Comparison of ENCODE assay signal across 9 mouse cellular contexts in the genomic region with DNA sequence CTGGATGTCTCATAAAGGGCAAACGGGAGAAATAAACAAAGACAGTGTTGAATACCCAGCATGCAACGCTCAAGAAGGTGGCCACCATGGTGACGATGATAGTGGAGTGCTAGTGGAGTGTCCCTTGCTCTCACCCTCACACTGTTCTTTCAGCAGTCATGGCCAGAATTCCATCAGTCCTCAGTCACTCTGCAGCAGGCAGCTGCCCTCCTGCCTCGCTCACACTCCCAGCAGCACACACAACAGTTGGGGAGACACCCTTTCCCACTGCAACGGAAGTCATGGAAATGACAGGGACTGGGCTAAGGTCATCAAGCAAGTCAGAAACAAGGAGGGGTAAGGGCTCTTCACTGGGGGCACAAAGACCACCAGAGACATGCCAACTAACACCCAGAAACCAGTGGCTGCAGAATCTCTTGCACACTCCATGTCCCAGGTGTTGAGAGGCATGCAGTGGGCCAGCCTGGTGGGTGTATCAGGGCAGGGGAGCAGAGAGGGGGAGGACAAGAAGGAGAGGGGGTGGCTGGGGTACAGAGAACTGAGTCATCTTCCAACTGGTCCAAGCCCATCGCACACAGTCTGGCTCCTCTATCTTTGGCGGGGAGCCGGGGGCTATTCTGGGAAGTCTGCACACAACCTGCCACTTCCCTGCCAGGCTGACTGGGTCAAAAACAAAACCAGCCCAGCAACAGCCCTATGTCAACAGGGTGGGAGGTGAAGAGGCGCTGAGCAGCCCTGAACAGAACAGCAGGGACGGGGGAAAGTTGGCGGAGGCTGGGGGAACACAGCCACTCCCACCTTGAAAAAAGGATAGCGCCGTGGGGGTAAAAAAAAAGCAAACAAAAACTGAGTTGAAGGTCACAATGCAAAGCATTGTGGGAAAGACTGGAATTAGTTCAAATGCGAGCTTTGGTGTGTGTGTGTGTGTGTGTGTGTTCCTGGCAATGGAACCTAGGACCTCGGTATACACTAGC. TPM values are rescaled to one million over a fixed set of nuclear protein-coding genes. Genes with fewer than 3 reads are reported as not detected.
DNase-seq lines count a peak whose midpoint lies in the region; ATAC-seq and TF ChIP-seq lines count a peak whose summit lies in the region.
"Had no signal": no experiment of that assay in that cellular context is flagged by ENCODE, and none has a peak within 500 bp of the region (broad histone marks: within the 10 kb centered on the region; RNA-seq: fewer than 3 reads in every experiment).

No protein-coding gene starts in this region.

- no peak for DNase-seq in forebrain, embryonic 11.5 days (ENCODE audit: low spot score)
- peak; percentile 94 for DNase-seq in gastrocnemius, adult 2 months
- peak; percentile 82 to 94 for DNase-seq in layer of hippocampus, adult 18-20 months (ENCODE audit: low spot score in 2 of 2)
- peak; percentile 71 for DNase-seq in urinary bladder, postnatal 14 days (ENCODE audit: low spot score)

- H3K36me3 ChIP-seq in forebrain, embryonic 13.5 days (ENCODE audit: poor library complexity, severe bottlenecking), result no peaks in the 10 kb centered on the region
- H3K36me3 ChIP-seq in forebrain, embryonic 11.5 days (ENCODE audit: control insufficient read depth, insufficient read depth, low read length), result no peaks in the 10 kb centered on the region
- H3K36me3 ChIP-seq in lung, embryonic 16.5 days (ENCODE audit: control insufficient read depth, insufficient read depth, low read length), result no peaks in the 10 kb centered on the region
- no peaks in the 10 kb centered on the region for H3K36me3 ChIP-seq in intestine, embryonic 15.5 days
- H3K36me3 ChIP-seq: limb, embryonic 15.5 days had no signal

- H3K9me3 ChIP-seq in forebrain, embryonic 13.5 days (replicated peaks), result no peaks in the 10 kb centered on the region
- no peaks in the 10 kb centered on the region for H3K9me3 ChIP-seq in forebrain, embryonic 11.5 days (ENCODE audit: control insufficient read depth, low read length)
- H3K9me3 ChIP-seq in lung, embryonic 16.5 days (ENCODE audit: control insufficient read depth, low read length), result no peaks in the 10 kb centered on the region
- no peaks in the 10 kb centered on the region for H3K9me3 ChIP-seq in intestine, embryonic 15.5 days
- H3K9me3 ChIP-seq: limb, embryonic 15.5 days had no signal

- peak overlapping the region; percentile 19; the same call in 1 of the 2 replicates for H3K4me2 ChIP-seq in forebrain, embryonic 13.5 days
- no peak overlapping the region for H3K4me2 ChIP-seq in forebrain, embryonic 11.5 days (ENCODE audit: low read depth, low read length, severe bottlenecking)
- H3K4me2 ChIP-seq in lung, embryonic 16.5 days (ENCODE audit: low read depth, low read length), result 0 out of 2 replicates have a peak overlapping the region, but pooled peaks have one; percentile 5
- no peak overlapping the region; the same call in 1 of the 2 replicates for H3K4me2 ChIP-seq in intestine, embryonic 15.5 days (replicated peaks)
- H3K4me2 ChIP-seq: limb, embryonic 15.5 days had no signal

- peak overlapping the region; percentile 7; the same call in 1 of the 2 replicates for H3K27ac ChIP-seq in forebrain, embryonic 13.5 days
- H3K27ac ChIP-seq in forebrain, embryonic 11.5 days (ENCODE audit: low read depth, low read length), result no peak overlapping the region
- H3K27ac ChIP-seq in brown adipose tissue, adult 24 weeks (replicated peaks; ENCODE audit: low read depth, low read length), result peak overlapping the region; percentile 92
- H3K27ac ChIP-seq in gastrocnemius, adult 2 months, result peak overlapping the region; percentile 92
- peak overlapping the region; percentile 53 for H3K27ac ChIP-seq in lung, embryonic 16.5 days (ENCODE audit: low read length)
- H3K27ac ChIP-seq in intestine, embryonic 15.5 days, result no peak overlapping the region
- H3K27ac ChIP-seq: limb, embryonic 15.5 days had no signal

- H3K27me3 ChIP-seq in forebrain, embryonic 13.5 days, result no peaks in the 10 kb centered on the region
- no peaks in the 10 kb centered on the region for H3K27me3 ChIP-seq in forebrain, embryonic 11.5 days (ENCODE audit: control insufficient read depth, insufficient read depth, low read length)
- no peaks in the 10 kb centered on the region for H3K27me3 ChIP-seq in lung, embryonic 16.5 days (ENCODE audit: control insufficient read depth, insufficient read depth, low read depth, low read length)
- no peaks in the 10 kb centered on the region for H3K27me3 ChIP-seq in intestine, embryonic 15.5 days (replicated peaks)
- H3K27me3 ChIP-seq: limb, embryonic 15.5 days had no signal

- intact Hi-C loops in gastrocnemius, adult 2 months (cut with DNase I), result loop anchor here (2.0 kb wide), 1 partner anchor 22 kb away; no protein-coding TSS in a partner anchor

- no peak overlapping the region for H3K9ac ChIP-seq in forebrain, embryonic 13.5 days
- no peak overlapping the region for H3K9ac ChIP-seq in forebrain, embryonic 11.5 days (ENCODE audit: low read length)
- H3K9ac ChIP-seq in lung, embryonic 16.5 days (ENCODE audit: low read length), result no peak overlapping the region
- H3K9ac ChIP-seq in intestine, embryonic 15.5 days, result no peak overlapping the region
- H3K9ac ChIP-seq: limb, embryonic 15.5 days had no signal

- no peak for TF ChIP-seq CTCF in gastrocnemius, adult 2 months (IDR thresholded peaks at IDR 0.05)

- ATAC-seq in forebrain, embryonic 13.5 days, result no peak
- no peak for ATAC-seq in forebrain, embryonic 11.5 days (replicated peaks; ENCODE audit: low FRiP score)
- peak; percentile 74 for ATAC-seq in lung, embryonic 16.5 days (ENCODE audit: low read depth)
- ATAC-seq in intestine, embryonic 15.5 days, result no peak

- H3K4me3 ChIP-seq in forebrain, embryonic 13.5 days, result no peak overlapping the region
- H3K4me3 ChIP-seq in forebrain, embryonic 11.5 days (ENCODE audit: low read depth, low read length), result no peak overlapping the region
- H3K4me3 ChIP-seq in brown adipose tissue, adult 24 weeks (ENCODE audit: insufficient read depth, low read depth, low read length), result no peak overlapping the region
- H3K4me3 ChIP-seq in gastrocnemius, adult 2 months, result peak overlapping the region; percentile 50
- H3K4me3 ChIP-seq in lung, embryonic 16.5 days (ENCODE audit: low read length), result no peak overlapping the region
- H3K4me3 ChIP-seq in intestine, embryonic 15.5 days (replicated peaks), result no peak overlapping the region
- H3K4me3 ChIP-seq: limb, embryonic 15.5 days had no signal

- H3K4me1 ChIP-seq in forebrain, embryonic 13.5 days, result peaks cover 61% of the 10 kb centered on the region
- H3K4me1 ChIP-seq in forebrain, embryonic 11.5 days (replicated peaks; ENCODE audit: control insufficient read depth, insufficient read depth, low read length), result peaks cover 15% of the 10 kb centered on the region; the same call in 1 of the 2 replicates
- H3K4me1 ChIP-seq in brown adipose tissue, adult 24 weeks (ENCODE audit: control insufficient read depth, insufficient read depth, insufficient read length, low read length), result peaks cover 30% of the 10 kb centered on the region
- peaks cover 19% of the 10 kb centered on the region for H3K4me1 ChIP-seq in lung, embryonic 16.5 days (replicated peaks; ENCODE audit: control insufficient read depth, insufficient read depth, low read length)
- H3K4me1 ChIP-seq in intestine, embryonic 15.5 days (replicated peaks), result 0 out of 2 replicates have a peak, but pooled peaks cover 5% of the 10 kb centered on the region

- WGBS in forebrain, embryonic 13.5 days, result 62% methylated on average over 15 of the region's 15 CpGs
- 76% methylated on average over 15 of the region's 15 CpGs for WGBS in forebrain, embryonic 11.5 days
- 47% methylated on average over 15 of the region's 15 CpGs for WGBS in lung, embryonic 16.5 days
- WGBS in intestine, embryonic 15.5 days, result 63% methylated on average over 15 of the region's 15 CpGs

RNA-seq across cellular contexts. Expression of gene Arl6ip4, which starts 57.4 kb away (rescaled TPM):
- 80.8 and 83.0 TPM in 2 replicates for polyA plus RNA-seq in forebrain, embryonic 13.5 days (2015; fragmentation: Nextera tagmentation; extraction: Ambion mirVana)
- 108 and 110 TPM in 2 replicates for polyA plus RNA-seq in forebrain, embryonic 11.5 days (2014; fragmentation: Nextera tagmentation; extraction: Ambion mirVana)
- 55.2 and 72.4 TPM in 2 replicates for polyA plus RNA-seq in brown adipose tissue, adult 24 weeks (2012; ENCODE audit: insufficient read depth, insufficient read length, missing spikeins)
- total RNA-seq in gastrocnemius, adult 2 months (2021), result 10 to 100 TPM; 38.3 to 41.2 TPM
- 10 to 100 TPM; 48.3 to 54.6 TPM for total RNA-seq in layer of hippocampus, adult 18-20 months (2021)
- polyA plus RNA-seq in lung, embryonic 16.5 days (2015; fragmentation: Nextera tagmentation; extraction: Ambion mirVana), result 98.8 and 99.9 TPM in 2 replicates
- polyA plus RNA-seq in intestine, embryonic 15.5 days (2015; fragmentation: Nextera tagmentation; extraction: Ambion mirVana), result 90.8 and 95.4 TPM in 2 replicates

Comparison
In these comparisons a context has a peak if more than half of its experiments do, and no peak if none do; other contexts are left out.
1. H3K27ac ChIP-seq: peak in forebrain, embryonic 13.5 days (single experiment), brown adipose tissue, adult 24 weeks (single experiment), gastrocnemius, adult 2 months (single experiment) and lung, embryonic 16.5 days (single experiment); none in forebrain, embryonic 11.5 days (single experiment) and intestine, embryonic 15.5 days (single experiment).
2. H3K4me2 ChIP-seq: peak in forebrain, embryonic 13.5 days (single experiment) and lung, embryonic 16.5 days (single experiment); none in forebrain, embryonic 11.5 days (single experiment) and intestine, embryonic 15.5 days (single experiment).